ENCODE assay signal across 8 mouse cellular contexts in the genomic region with DNA sequence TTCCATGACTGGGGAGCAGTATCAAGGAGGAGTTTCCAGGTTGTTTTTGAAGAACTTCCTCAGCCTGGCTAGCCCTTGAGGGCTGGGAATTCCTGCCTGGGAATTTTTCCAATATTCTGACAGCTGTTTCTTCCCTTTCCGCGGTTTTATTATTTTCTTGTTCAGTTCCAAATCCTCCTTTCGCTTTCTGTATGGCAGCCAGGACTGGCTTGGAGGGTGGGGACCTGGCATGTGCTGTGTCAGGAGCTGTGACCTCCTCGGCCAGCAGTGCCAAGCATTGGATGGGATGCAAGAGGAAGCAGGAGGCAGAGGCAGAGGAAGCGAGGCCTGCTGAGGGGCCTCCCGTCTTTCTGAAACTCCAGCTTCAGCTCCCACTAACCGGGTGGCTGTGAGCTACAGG. TPM values are rescaled to one million over a fixed set of nuclear protein-coding genes. Genes with fewer than 3 reads are reported as not detected.
DNase-seq lines count a peak whose midpoint lies in the region.

No protein-coding gene starts in this region.

- peak; percentile 65 for DNase-seq in left cerebral cortex, postnatal 4 days
- DNase-seq in left cerebral cortex, adult 18-20 months (ENCODE audit: low spot score in 2 of 2), result no peak
- peak; percentile 53 to 63 for DNase-seq in gastrocnemius, postnatal 36 days
- peak; percentile 74 for DNase-seq in kidney, postnatal 10 days
- peak; percentile 72 for DNase-seq in skeletal muscle tissue, adult 2 months (ENCODE audit: low read depth, low spot score)
- DNase-seq in right cerebral cortex, adult 18-20 months, result no peak
- DNase-seq in left cerebral cortex, postnatal 36 days (ENCODE audit: low spot score in 2 of 2), result no peak
- no peak for DNase-seq in cerebellum, adult 11-12 months

- intact Hi-C loops in left cerebral cortex, postnatal 4 days (cut with DNase I), result no loop called here
- intact Hi-C loops in gastrocnemius, postnatal 36 days (cut with DNase I), result no loop called here
- intact Hi-C loops in left cerebral cortex, postnatal 36 days (cut with DNase I), result no loop called here

RNA-seq across cellular contexts. Expression of a gene that starts 21.4 kb away (rescaled TPM):
- total RNA-seq in left cerebral cortex, postnatal 4 days (2021), result 100 to 1,000 TPM; 220 to 228 TPM
- total RNA-seq in left cerebral cortex, adult 18-20 months (2021), result 100 to 1,000 TPM; 124 to 130 TPM
- 10 to 100 TPM; 32.6 to 42.1 TPM for total RNA-seq in gastrocnemius, postnatal 36 days (2021)
- 100 to 1,000 TPM; 101 to 118 TPM for total RNA-seq in left cerebral cortex, postnatal 36 days (2021)

RNA-seq across cellular contexts. Expression of a gene that starts 36.9 kb away (rescaled TPM):
- 10 to 100 TPM; 29.6 to 34.4 TPM for total RNA-seq in left cerebral cortex, postnatal 4 days (2021)
- 10 to 100 TPM; 35.1 to 57.4 TPM for total RNA-seq in left cerebral cortex, adult 18-20 months (2021)
- 10 to 100 TPM; 17.6 to 27.2 TPM for total RNA-seq in gastrocnemius, postnatal 36 days (2021)
- 10 to 100 TPM; 27.0 to 40.0 TPM for total RNA-seq in left cerebral cortex, postnatal 36 days (2021)

RNA-seq across cellular contexts. Expression of a gene that starts 46.0 kb away (rescaled TPM):
- 10 to 100 TPM; 83.3 to 93.2 TPM for total RNA-seq in left cerebral cortex, postnatal 4 days (2021)
- 10 to 100 TPM; 43.2 to 45.8 TPM for total RNA-seq in left cerebral cortex, adult 18-20 months (2021)
- 10 to 100 TPM; 23.0 to 26.1 TPM for total RNA-seq in gastrocnemius, postnatal 36 days (2021)
- 10 to 100 TPM; 35.0 to 62.2 TPM for total RNA-seq in left cerebral cortex, postnatal 36 days (2021)

Comparison
In these comparisons a context has a peak if more than half of its experiments do, and no peak if none do; other contexts are left out.
1. DNase-seq: peak in left cerebral cortex, postnatal 4 days (single experiment), gastrocnemius, postnatal 36 days (2 of 2), kidney, postnatal 10 days (single experiment) and skeletal muscle tissue, adult 2 months (single experiment); none in left cerebral cortex, adult 18-20 months (0 of 2), right cerebral cortex, adult 18-20 months (single experiment), left cerebral cortex, postnatal 36 days (0 of 2) and cerebellum, adult 11-12 months (single experiment).